Mouse (Mus musculus) CH12.LX (cell line): ENCODE results near the gene Cars. TPM values are rescaled to one million over a fixed set of nuclear protein-coding genes. Genes with fewer than 3 reads are reported as not detected.

Source experiments
- DNase-seq: peaks from one replicate; pipeline ENCODE4 v3.0.0-alpha.2; 2013; ENCODE audit errors: extremely low read depth
- H3K27ac ChIP-seq: 2 replicates; pipeline ENCODE4 v1.5.1; 2012; ENCODE audit warnings: low read depth, mild to moderate bottlenecking, control low read depth, moderate library complexity; ENCODE audit not compliant: insufficient read depth
- H3K27me3 ChIP-seq: replicated peaks from 2 replicates; pipeline ENCODE3; 2012; ENCODE audit warnings: inconsistent platforms
- H3K36me3 ChIP-seq, 2 experiments: replicated peaks in 1 of 2; 2 replicates each; pipeline versions ENCODE3 to v1.6.1; 2012; ENCODE audit warnings: inconsistent platforms in 1 of 2, low read length in 1 of 2, mild to moderate bottlenecking in 1 of 2, mixed read lengths in 1 of 2, moderate library complexity in 1 of 2; ENCODE audit not compliant: control insufficient read depth in 1 of 2, insufficient read depth in 1 of 2
- H3K4me1 ChIP-seq, 2 experiments: 2 replicates each; pipeline ENCODE4 v1.6.1; 2012; ENCODE audit warnings: inconsistent platforms in 1 of 2, moderate library complexity in 1 of 2; ENCODE audit not compliant: insufficient read depth in 2 of 2, control insufficient read depth in 1 of 2
- H3K4me2 ChIP-seq: 2 replicates; pipeline ENCODE4 v1.6.1; 2012; ENCODE audit warnings: low read depth, mild to moderate bottlenecking, control low read depth; ENCODE audit not compliant: poor library complexity, insufficient read depth, severe bottlenecking
- H3K4me3 ChIP-seq, 3 experiments: fragments of 150-350 bp in 1 of 3; sonication (generic) in 1 of 3; replicated peaks in 1 of 3; 2 replicates each; pipeline versions ENCODE3 to v1.5.1; 2011 to 2012; ENCODE audit warnings: low read depth in 2 of 3, low read length in 2 of 3, mild to moderate bottlenecking in 2 of 3, moderate library complexity in 2 of 3, control low read depth in 1 of 3, improper control_type of control experiment in 1 of 3, inconsistent platforms in 1 of 3, mixed read lengths in 1 of 3; ENCODE audit not compliant: poor library complexity in 1 of 3
- H3K79me2 ChIP-seq: replicated peaks from 2 replicates; pipeline ENCODE4 v1.6.1; 2012; ENCODE audit warnings: mild to moderate bottlenecking, moderate library complexity; ENCODE audit not compliant: control insufficient read depth, poor library complexity, insufficient read depth, severe bottlenecking; ENCODE audit errors: extremely low read depth
- H3K9ac ChIP-seq: 2 replicates; pipeline ENCODE4 v1.6.1; 2012; ENCODE audit warnings: low read depth, mild to moderate bottlenecking, control low read depth, moderate library complexity; ENCODE audit not compliant: insufficient read depth
- H3K9me3 ChIP-seq: replicated peaks from 2 replicates; pipeline ENCODE3; 2012; ENCODE audit warnings: low read length, inconsistent platforms, mixed read lengths
- BHLHE40 ChIP-seq: IDR thresholded peaks from 2 replicates; pipeline ENCODE4 v1.6.1; 2011; ENCODE audit warnings: mild to moderate bottlenecking, low read depth, low read length, improper control_type of control experiment
- CHD1 ChIP-seq: IDR thresholded peaks from 2 replicates; pipeline ENCODE4 v1.6.1; 2012; ENCODE audit warnings: low read depth, low read length, improper control_type of control experiment, inconsistent platforms
- CTCF ChIP-seq, 2 experiments: IDR thresholded peaks in 1 of 2; conservative IDR thresholded peaks in 1 of 2; 2 replicates each; pipeline ENCODE4 v1.5.1; 2011 to 2012; ENCODE audit warnings: low read depth in 2 of 2, low read length in 2 of 2, improper control_type of control experiment in 1 of 2, inconsistent platforms in 1 of 2, mild to moderate bottlenecking in 1 of 2, moderate library complexity in 1 of 2
- E2F4 ChIP-seq: IDR thresholded peaks from 2 replicates; pipeline ENCODE4 v1.6.1; 2011; ENCODE audit warnings: low read depth, low read length, improper control_type of control experiment; ENCODE audit not compliant: insufficient replicate concordance
- EP300 ChIP-seq: IDR thresholded peaks from 2 replicates; pipeline ENCODE4 v1.6.1; 2011; ENCODE audit warnings: low read length, improper control_type of control experiment
- ETS1 ChIP-seq: conservative IDR thresholded peaks from 2 replicates; pipeline ENCODE4 v1.6.1; 2012; ENCODE audit warnings: low read depth, mild to moderate bottlenecking, inconsistent platforms, low read length, improper control_type of control experiment, moderate library complexity
- GABPA ChIP-seq: IDR thresholded peaks from 2 replicates; pipeline ENCODE4 v1.6.1; 2012; ENCODE audit warnings: low read depth, low read length, improper control_type of control experiment, inconsistent platforms; ENCODE audit not compliant: insufficient replicate concordance
- JUN ChIP-seq: IDR thresholded peaks from 2 replicates; pipeline ENCODE4 v1.6.1; 2011; ENCODE audit warnings: low read depth, mild to moderate bottlenecking, low read length, improper control_type of control experiment, moderate library complexity; ENCODE audit not compliant: insufficient read depth
- JUND ChIP-seq: conservative IDR thresholded peaks from 2 replicates; pipeline ENCODE4 v1.6.1; 2011; ENCODE audit warnings: low read depth, low read length, improper control_type of control experiment
- KAT2A ChIP-seq: IDR thresholded peaks from 2 replicates; pipeline ENCODE4 v1.6.1; 2012; ENCODE audit warnings: low read length, improper control_type of control experiment, inconsistent platforms; ENCODE audit not compliant: insufficient replicate concordance
- MAFK ChIP-seq: IDR thresholded peaks from 2 replicates; pipeline ENCODE4 v1.6.1; 2011; ENCODE audit warnings: low read length, improper control_type of control experiment; ENCODE audit not compliant: insufficient replicate concordance
- MAX ChIP-seq: IDR thresholded peaks from 2 replicates; pipeline ENCODE4 v1.6.1; 2011; ENCODE audit warnings: low read length, improper control_type of control experiment
- MAZ ChIP-seq: IDR thresholded peaks from 2 replicates; pipeline ENCODE4 v1.6.1; 2012; ENCODE audit warnings: low read depth, mild to moderate bottlenecking, inconsistent platforms, low read length, improper control_type of control experiment, moderate library complexity
- MEF2A ChIP-seq: IDR thresholded peaks from 2 replicates; pipeline ENCODE4 v1.6.1; 2014; ENCODE audit warnings: low read depth, mild to moderate bottlenecking, inconsistent platforms, low read length, improper control_type of control experiment, borderline replicate concordance
- MXI1 ChIP-seq: IDR thresholded peaks from 2 replicates; pipeline ENCODE4 v1.6.1; 2011; ENCODE audit warnings: mild to moderate bottlenecking, low read depth, low read length, improper control_type of control experiment
- MYC ChIP-seq: IDR thresholded peaks from 2 replicates; pipeline ENCODE4 v1.6.1; 2011; ENCODE audit warnings: low read depth, mild to moderate bottlenecking, improper control_type of control experiment, low read length
- NELFE ChIP-seq: IDR thresholded peaks from 2 replicates; pipeline ENCODE4 v1.6.1; 2011; ENCODE audit warnings: low read depth, low read length, improper control_type of control experiment
- NRF1 ChIP-seq: IDR thresholded peaks from 2 replicates; pipeline ENCODE4 v1.6.1; 2014; ENCODE audit warnings: low read depth, mild to moderate bottlenecking, inconsistent platforms, low read length, improper control_type of control experiment, moderate library complexity
- PAX5 ChIP-seq: IDR thresholded peaks from 2 replicates; pipeline ENCODE4 v1.6.1; 2012; ENCODE audit warnings: low read length, inconsistent platforms, mixed read lengths
- POLR2A ChIP-seq: IDR thresholded peaks from 2 replicates; pipeline ENCODE4 v1.6.1; 2011; ENCODE audit warnings: low read depth, mild to moderate bottlenecking, improper control_type of control experiment, low read length
- RAD21 ChIP-seq: IDR thresholded peaks from 2 replicates; pipeline ENCODE4 v1.6.1; 2011; ENCODE audit warnings: low read depth, mild to moderate bottlenecking, low read length, improper control_type of control experiment, moderate library complexity
- RCOR1 ChIP-seq: conservative IDR thresholded peaks from 2 replicates; pipeline ENCODE4 v1.6.1; 2012; ENCODE audit warnings: low read depth, mild to moderate bottlenecking, inconsistent platforms, low read length, improper control_type of control experiment
- SIN3A ChIP-seq: IDR thresholded peaks from 2 replicates; pipeline ENCODE4 v1.6.1; 2012; ENCODE audit warnings: low read length, improper control_type of control experiment, inconsistent platforms
- SMC3 ChIP-seq: IDR thresholded peaks from 2 replicates; pipeline ENCODE4 v1.6.1; 2011; ENCODE audit warnings: low read depth, low read length, improper control_type of control experiment
- TCF12 ChIP-seq: IDR thresholded peaks from 2 replicates; pipeline ENCODE4 v1.6.1; 2014; ENCODE audit warnings: low read depth, mild to moderate bottlenecking, inconsistent platforms, low read length, improper control_type of control experiment
- UBTF ChIP-seq: IDR thresholded peaks from 2 replicates; pipeline ENCODE4 v1.6.1; 2012; ENCODE audit warnings: low read depth, mild to moderate bottlenecking, inconsistent platforms, low read length, improper control_type of control experiment, moderate library complexity
- ZC3H11A ChIP-seq: IDR thresholded peaks from 2 replicates; pipeline ENCODE4 v1.6.1; 2012; ENCODE audit warnings: low read depth, mild to moderate bottlenecking, inconsistent platforms, low read length, improper control_type of control experiment
- ZMIZ1 ChIP-seq: IDR thresholded peaks from 2 replicates; pipeline ENCODE4 v1.6.1; 2012; ENCODE audit warnings: low read depth, mild to moderate bottlenecking, inconsistent platforms, low read length, improper control_type of control experiment
- ZNF384 ChIP-seq: IDR thresholded peaks from 2 replicates; pipeline ENCODE4 v1.6.1; 2012; ENCODE audit warnings: low read depth, low read length, improper control_type of control experiment, inconsistent platforms
- dilution Hi-C: fragments of 300-500 bp; cut with MboI; formaldehyde crosslinking; loops from 2 replicates; pipeline ENCODE4 v1.14.3; 2020; ENCODE audit warnings: low sequenced_read_pairs; ENCODE audit not compliant: extremely low pct_unique_long_range_greater_than_20kb, extremely low pct_ligation_motif_present
- in situ Hi-C: fragments of 300-500 bp; cut with MboI; formaldehyde crosslinking; loops from 3 replicates; pipeline ENCODE4 v1.14.3; 2019; ENCODE audit warnings: low sequenced_read_pairs, low pct_ligation_motif_present, low pct_unique_long_range_greater_than_20kb, mixed read lengths
- polyA plus RNA-seq: library from polyadenylated mRNA; unstranded; fragments of >175 nt; gene quantifications from 2 replicates; pipeline ENCODE4 v1.2.1, GENCODE M21; 2012; ENCODE audit warnings: low read depth; ENCODE audit not compliant: insufficient read length
- total RNA-seq, 2 experiments: library from RNA; depleted of rRNA; stranded (reverse); fragments of 300-350 nt in 1 of 2; fragments of >200 nt in 1 of 2; gene quantifications; 2 replicates each; pipeline ENCODE4 v1.2.3; 2012 to 2014

Gene Cars
- total and polyA plus RNA-seq, 3 experiments: 118 to 222 (median 170) TPM

DNA sequence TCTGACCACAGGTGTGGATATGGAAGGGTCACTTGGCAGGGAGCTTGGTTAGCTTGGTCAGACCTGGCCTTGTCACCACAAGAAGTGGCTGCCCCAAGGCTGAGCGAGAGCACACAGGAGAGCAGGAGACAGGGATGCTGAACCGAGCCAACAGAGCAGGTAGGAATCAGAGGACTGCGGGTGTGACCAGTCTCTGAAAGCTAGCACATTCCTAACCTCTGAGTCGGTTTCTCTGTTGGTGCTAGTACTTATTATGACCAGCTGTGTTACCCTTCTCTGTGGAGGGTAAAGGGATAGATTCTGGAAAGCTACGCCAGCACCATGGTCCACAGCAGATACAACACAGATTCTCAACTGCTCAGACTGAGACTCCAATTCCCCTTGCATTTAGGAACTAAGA is 36.1 kb downstream of the Cars start:
- DNase-seq: no peak
- H3K4me1 ChIP-seq: no peaks in the 10 kb centered on the region
- no peak overlapping the region for H3K4me3 ChIP-seq
- H3K4me2 ChIP-seq: no peak overlapping the region
- no peaks in the 10 kb centered on the region for H3K79me2 ChIP-seq
- dilution Hi-C loops: no loop called here
- H3K9ac ChIP-seq: no peak overlapping the region
- no peaks in the 10 kb centered on the region for H3K27me3 ChIP-seq
- H3K27ac ChIP-seq: no peak overlapping the region
- TF ChIP-seq MAX (no peak), TCF12 (no peak), BHLHE40 (no peak), ZNF384 (no peak), JUND (no peak), UBTF (no peak), SMC3 (no peak), MEF2A (no peak), NELFE (no peak), GABPA (no peak), ZMIZ1 (no peak), JUN (no peak), MAZ (no peak), RAD21 (no peak), ETS1 (no peak), MYC (no peak), E2F4 (no peak), EP300 (no peak), ZC3H11A (no peak), CHD1 (no peak)
- peaks cover 92 to 97% of the 10 kb centered on the region in 2 experiments for H3K36me3 ChIP-seq
- no peaks in the 10 kb centered on the region for H3K9me3 ChIP-seq
- in situ Hi-C loops: no loop called here

DNA sequence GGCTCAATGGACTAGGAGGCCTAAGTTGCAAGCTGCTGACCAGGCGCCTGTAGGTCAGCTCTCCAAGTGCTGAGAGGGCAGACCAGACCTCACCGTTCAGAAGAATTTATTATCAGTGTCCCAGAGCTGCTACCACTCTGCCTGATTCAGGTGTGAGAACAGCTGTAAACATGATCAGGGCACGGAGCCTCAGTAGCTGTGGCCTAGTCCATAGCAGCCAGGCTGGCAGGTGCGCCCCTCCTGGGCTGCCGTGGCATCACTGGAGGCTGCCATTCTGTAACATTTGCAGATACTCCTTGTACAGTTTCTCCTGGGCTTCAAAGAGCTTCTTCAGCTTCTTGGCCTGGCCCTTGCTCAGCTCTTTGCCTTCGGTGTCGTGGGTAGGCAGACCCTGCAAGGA is 42.3 kb downstream of the Cars start:
- no peak overlapping the region for H3K4me2 ChIP-seq
- TF ChIP-seq CTCF (conservative IDR thresholded peaks at IDR 0.05 in 1 of 2, IDR thresholded peaks at IDR 0.05 in 1 of 2; ENCODE audit: low read depth in 2 of 2, low read length in 2 of 2) (no peak), MAFK (no peak), UBTF (no peak), ZNF384 (no peak), PAX5 (no peak), NRF1 (no peak), POLR2A (no peak), MEF2A (no peak), MAZ (no peak), RCOR1 (no peak), MXI1 (no peak), GABPA (no peak), SIN3A (no peak), KAT2A (no peak)
- no peak overlapping the region for H3K4me3 ChIP-seq
- peaks cover 88 to 97% of the 10 kb centered on the region in 2 experiments for H3K36me3 ChIP-seq
- H3K79me2 ChIP-seq: no peaks in the 10 kb centered on the region
- no peaks in the 10 kb centered on the region for H3K9me3 ChIP-seq
- dilution Hi-C loops: no loop called here
- H3K27me3 ChIP-seq: no peaks in the 10 kb centered on the region
- DNase-seq: no peak
- no peaks in the 10 kb centered on the region for H3K4me1 ChIP-seq
- H3K27ac ChIP-seq: no peak overlapping the region
- H3K9ac ChIP-seq: no peak overlapping the region
- in situ Hi-C loops: no loop called here
